Mouse (Mus musculus) CD4-positive, CD25-positive, alpha-beta regulatory T cell, adult 4 months (primary cell): Measurements from ENCODE around the gene Cxadr. TPM values are rescaled to one million over a fixed set of nuclear protein-coding genes. Genes with fewer than 3 reads are reported as not detected.

Source experiments
- ATAC-seq: one replicate; pipeline ENCODE4 v1.8.0; 2017
- polyA plus RNA-seq, 2 experiments: library from polyadenylated mRNA; unstranded; fragments of 100-300 nt; shearing (Covaris generic); gene quantifications; one replicate each; pipeline ENCODE4 v1.2.1; 2017

The Cxadr gene
- 1 to 10 TPM in 1 of 2 experiments, under 1 TPM in 1; 0.98 to 1.6 TPM for polyA plus RNA-seq

GRCm38 (mm10) chr16:78301183-78301830 lies at the start of gene Cxadr:
Gene Cxadr (plus strand): TSS chr16:78301489.
- ATAC-seq, result peak; percentile 71

GRCm38 (mm10) chr16:78258989-78259388 lies 42.3 kb upstream of the Cxadr start:
- no peak for ATAC-seq

GRCm38 (mm10) chr16:78260070-78260879 lies 41.0 kb upstream of the Cxadr start:
- ATAC-seq, result no peak

- ATAC-seq, result no peak
Observed at GRCm38 (mm10) chr16:78261520-78261919, 39.8 kb upstream of the Cxadr start.

GRCm38 (mm10) chr16:78264442-78265150 lies 36.7 kb upstream of the Cxadr start:
- peak; percentile 42 for ATAC-seq

GRCm38 (mm10) chr16:78265151-78265590 lies 36.1 kb upstream of the Cxadr start:
- ATAC-seq, result peak; percentile 89

GRCm38 (mm10) chr16:78265826-78266225 lies 35.5 kb upstream of the Cxadr start:
- no peak for ATAC-seq

- ATAC-seq, result no peak
Observed at GRCm38 (mm10) chr16:78267453-78267852, 33.8 kb upstream of the Cxadr start.

GRCm38 (mm10) chr16:78268167-78268566 lies 33.1 kb upstream of the Cxadr start:
- ATAC-seq, result no peak

GRCm38 (mm10) chr16:78274825-78275455 lies 26.3 kb upstream of the Cxadr start:
- no peak for ATAC-seq

GRCm38 (mm10) chr16:78277567-78277966 lies 23.7 kb upstream of the Cxadr start:
- no peak for ATAC-seq

GRCm38 (mm10) chr16:78280093-78280881 lies 21.0 kb upstream of the Cxadr start:
- no peak for ATAC-seq

- no peak for ATAC-seq
Observed at GRCm38 (mm10) chr16:78283231-78283630, 18.1 kb upstream of the Cxadr start.

- no peak for ATAC-seq
Observed at GRCm38 (mm10) chr16:78294051-78294450, 7.2 kb upstream of the Cxadr start.

- no peak for ATAC-seq
Observed at GRCm38 (mm10) chr16:78294606-78295275, 6.5 kb upstream of the Cxadr start.

GRCm38 (mm10) chr16:78295601-78296000 lies 5.7 kb upstream of the Cxadr start:
- ATAC-seq, result no peak

GRCm38 (mm10) chr16:78296114-78296513 lies 5.2 kb upstream of the Cxadr start:
- ATAC-seq, result no peak

GRCm38 (mm10) chr16:78301831-78302677 lies 765 bp downstream of the Cxadr start:
- peak; percentile 46 for ATAC-seq

GRCm38 (mm10) chr16:78302678-78303050 lies 1.4 kb downstream of the Cxadr start:
- ATAC-seq, result no peak

- no peak for ATAC-seq
Observed at GRCm38 (mm10) chr16:78305606-78306100, 4.4 kb downstream of the Cxadr start.
